Mouse (Mus musculus) G1E (cell line): ENCODE measurements around the gene Dscaml1.

Experiments used
- CTCF ChIP-seq: IDR thresholded peaks from 2 replicates; pipeline ENCODE4 v1.5.1; 2012; ENCODE audit warnings: low read depth, low read length, inconsistent platforms, mixed read lengths
- GATA1 ChIP-seq: IDR thresholded peaks from 2 replicates; pipeline ENCODE4 v1.6.1; 2012; ENCODE audit warnings: borderline replicate concordance, low read length, inconsistent platforms, mixed read lengths
- GATA2 ChIP-seq: IDR thresholded peaks from 2 replicates; pipeline ENCODE4 v1.6.1; 2012; ENCODE audit warnings: low read depth, low read length, inconsistent platforms, borderline replicate concordance
- POLR2AphosphoS5 ChIP-seq: IDR thresholded peaks from 2 replicates; pipeline ENCODE4 v1.6.1; 2012; ENCODE audit warnings: low read depth, low read length, inconsistent platforms; ENCODE audit not compliant: insufficient replicate concordance
- TAL1 ChIP-seq: conservative IDR thresholded peaks from 2 replicates; pipeline ENCODE4 v1.6.1; 2012; ENCODE audit warnings: low read depth, low read length, inconsistent platforms, mixed read lengths

DNA sequence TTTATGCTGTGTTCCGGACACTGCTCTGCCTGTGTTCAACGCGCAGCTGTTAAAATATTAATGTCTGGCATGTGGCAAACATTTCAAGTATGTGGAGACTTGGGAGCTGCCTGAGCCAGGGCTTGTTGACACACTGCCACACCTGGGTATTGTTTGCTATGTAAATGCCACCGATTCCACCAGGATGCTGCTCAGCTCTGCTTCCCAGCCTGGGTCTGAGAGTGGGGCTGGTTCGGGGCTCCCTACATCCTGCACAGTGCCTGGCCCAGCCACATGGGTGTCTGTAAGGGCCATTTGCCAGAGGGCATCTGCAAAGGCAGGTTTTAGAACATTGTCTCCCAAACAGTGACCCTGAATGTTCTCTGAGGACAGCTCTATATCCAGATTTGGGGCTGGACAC is 78.5 kb downstream of the Dscaml1 start:
- TF ChIP-seq CTCF = no peak
- TF ChIP-seq GATA1 = no peak
- TF ChIP-seq POLR2AphosphoS5 = no peak
- TF ChIP-seq TAL1 = no peak
- TF ChIP-seq GATA2 = no peak
